23 mouse cellular contexts compared by ENCODE assay signal in the genomic region with DNA sequence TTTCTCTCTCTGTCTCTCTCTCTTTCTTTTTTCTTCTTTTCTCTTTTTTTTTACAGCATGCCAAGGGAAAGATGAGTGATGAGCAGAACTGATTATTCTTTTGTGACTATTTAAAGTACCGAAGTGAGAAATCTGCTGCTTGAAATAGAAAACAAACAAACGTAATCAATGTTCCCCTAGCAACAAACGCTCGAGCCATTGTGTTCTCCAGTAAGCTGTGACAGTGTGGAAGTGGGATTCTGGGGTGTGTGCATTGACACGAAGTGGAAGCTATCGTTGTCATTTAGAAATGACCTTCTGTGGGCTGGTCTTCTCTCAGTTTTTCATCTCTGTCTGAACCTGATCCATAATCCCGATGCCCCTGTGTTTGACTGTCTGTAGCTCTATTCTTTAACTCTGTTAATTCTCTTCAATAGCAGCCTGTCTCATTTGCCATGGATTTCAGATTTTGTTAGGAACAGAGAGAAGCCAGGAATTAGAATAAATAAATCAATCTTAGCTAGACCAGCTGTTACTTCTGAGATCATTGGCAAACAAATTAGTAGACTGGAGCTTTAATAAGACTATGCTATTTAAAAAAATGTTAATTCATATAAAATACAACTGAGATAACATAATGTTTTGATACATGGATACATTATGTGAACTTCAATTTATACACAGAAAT.
DNase-seq lines count a peak whose midpoint lies in the region; ATAC-seq lines count a peak whose summit lies in the region.
"Had no signal": no experiment of that assay in that cellular context is flagged by ENCODE, and none has a peak within 500 bp of the region (broad histone marks: within the 10 kb centered on the region; RNA-seq: fewer than 3 reads in every experiment).

No protein-coding gene starts in this region.

- H3K9me3 ChIP-seq in forebrain, embryonic 14.5 days (replicated peaks; ENCODE audit: control insufficient read depth, low read length), result no peaks in the 10 kb centered on the region
- no peaks in the 10 kb centered on the region for H3K9me3 ChIP-seq in forebrain, embryonic 12.5 days
- no peaks in the 10 kb centered on the region for H3K9me3 ChIP-seq in liver, embryonic 12.5 days (replicated peaks)
- H3K9me3 ChIP-seq: embryonic facial prominence, embryonic 10.5 days; limb, embryonic 15.5 days had no signal

- H3K27ac ChIP-seq in forebrain, embryonic 14.5 days (ENCODE audit: low read depth, low read length), result 0 out of 2 replicates have a peak overlapping the region, but pooled peaks have one; percentile 50
- H3K27ac ChIP-seq in forebrain, embryonic 12.5 days, result no peak overlapping the region
- no peak overlapping the region for H3K27ac ChIP-seq in liver, embryonic 12.5 days
- H3K27ac ChIP-seq: embryonic facial prominence, embryonic 10.5 days; kidney, postnatal 0 days; limb, embryonic 15.5 days had no signal

- no peak overlapping the region for H3K4me2 ChIP-seq in forebrain, embryonic 14.5 days (ENCODE audit: low read length)
- no peak overlapping the region for H3K4me2 ChIP-seq in forebrain, embryonic 12.5 days
- H3K4me2 ChIP-seq in liver, embryonic 12.5 days, result no peak overlapping the region
- H3K4me2 ChIP-seq: limb, embryonic 15.5 days had no signal

- no peaks in the 10 kb centered on the region for H3K36me3 ChIP-seq in forebrain, embryonic 14.5 days (ENCODE audit: control insufficient read depth, insufficient read depth, low read length)
- no peaks in the 10 kb centered on the region for H3K36me3 ChIP-seq in forebrain, embryonic 12.5 days (replicated peaks)
- no peaks in the 10 kb centered on the region for H3K36me3 ChIP-seq in liver, embryonic 12.5 days
- H3K36me3 ChIP-seq: embryonic facial prominence, embryonic 10.5 days; limb, embryonic 15.5 days had no signal

- peak; percentile 37 for DNase-seq in forebrain, embryonic 14.5 days (ENCODE audit: low spot score)
- DNase-seq in brain, adult 2 months (ENCODE audit: low read depth, low spot score), result peak; percentile 53
- DNase-seq in layer of hippocampus, adult 18-20 months (ENCODE audit: low spot score in 2 of 2), result peak; percentile 47 to 65
- peak; percentile 20 to 41 for DNase-seq in layer of hippocampus, postnatal 36 days
- DNase-seq: adrenal gland, postnatal 14 days; cerebellum, adult 9-10 months; gastrocnemius, postnatal 10 days; heart, adult 18-20 months; kidney, adult 11 months; lung, postnatal 14 days; right cerebral cortex, postnatal 14 days; thymus, adult 2 months had no signal

- H3K27me3 ChIP-seq in forebrain, embryonic 14.5 days (replicated peaks; ENCODE audit: control insufficient read depth, insufficient read depth, low read length), result no peaks in the 10 kb centered on the region
- H3K27me3 ChIP-seq in forebrain, embryonic 12.5 days, result no peaks in the 10 kb centered on the region
- H3K27me3 ChIP-seq in liver, embryonic 12.5 days (replicated peaks), result no peaks in the 10 kb centered on the region
- H3K27me3 ChIP-seq: limb, embryonic 15.5 days; megakaryocyte, embryonic 14.5 days; Patski had no signal

- ATAC-seq in forebrain, embryonic 14.5 days, result peak; percentile 29; the same call in 1 of the 2 replicates
- ATAC-seq in forebrain, embryonic 12.5 days (ENCODE audit: low FRiP score), result no peak
- no peak for ATAC-seq in erythroid progenitor cell, adult 5-6 weeks (replicated peaks; ENCODE audit: low FRiP score, poor library complexity, severe bottlenecking)
- no peak for ATAC-seq in liver, embryonic 12.5 days
- no peak for ATAC-seq in granulocyte monocyte progenitor cell, adult 5-6 weeks (replicated peaks; ENCODE audit: poor library complexity, severe bottlenecking)
- ATAC-seq: CD4-positive, CD25-positive, alpha-beta regulatory T cell, adult 4 months; Patski had no signal

- no peaks in the 10 kb centered on the region; the same call in 1 of the 2 replicates for H3K4me1 ChIP-seq in forebrain, embryonic 14.5 days (ENCODE audit: control insufficient read depth, insufficient read depth, low read length)
- H3K4me1 ChIP-seq in forebrain, embryonic 12.5 days, result no peaks in the 10 kb centered on the region
- H3K4me1 ChIP-seq in liver, embryonic 12.5 days, result no peaks in the 10 kb centered on the region
- H3K4me1 ChIP-seq: embryonic facial prominence, embryonic 10.5 days; limb, embryonic 15.5 days; megakaryocyte, embryonic 14.5 days had no signal

- H3K4me3 ChIP-seq in forebrain, embryonic 14.5 days (ENCODE audit: low read depth, low read length), result no peak overlapping the region
- no peak overlapping the region for H3K4me3 ChIP-seq in forebrain, embryonic 12.5 days (replicated peaks)
- H3K4me3 ChIP-seq in liver, embryonic 12.5 days, result no peak overlapping the region
- H3K4me3 ChIP-seq: embryonic facial prominence, embryonic 10.5 days; limb, embryonic 15.5 days; megakaryocyte, embryonic 14.5 days; myocyte had no signal

- WGBS in forebrain, embryonic 14.5 days, result 56% methylated on average over 7 of the region's 7 CpGs
- 68% methylated on average over 7 of the region's 7 CpGs for WGBS in forebrain, embryonic 12.5 days
- 61% methylated on average over 7 of the region's 7 CpGs for WGBS in liver, embryonic 12.5 days (ENCODE audit: insufficient replicate concordance)

- no peak overlapping the region for H3K9ac ChIP-seq in forebrain, embryonic 14.5 days (ENCODE audit: low read length)
- H3K9ac ChIP-seq in forebrain, embryonic 12.5 days, result no peak overlapping the region
- H3K9ac ChIP-seq in liver, embryonic 12.5 days, result no peak overlapping the region
- H3K9ac ChIP-seq: limb, embryonic 15.5 days had no signal
